Mouse (Mus musculus): Measurements from ENCODE around the gene Sytl5. TPM values are rescaled to one million over a fixed set of nuclear protein-coding genes. Genes with fewer than 3 reads are reported as not detected.

Gene Sytl5
- total RNA-seq (2021) = under 1 TPM in 1 of 2 experiments, not detected in 1; 0.09 TPM
- long read RNA-seq, experiment 1 = 0 reads
- long read RNA-seq, experiment 2 = 0 reads

DNA sequence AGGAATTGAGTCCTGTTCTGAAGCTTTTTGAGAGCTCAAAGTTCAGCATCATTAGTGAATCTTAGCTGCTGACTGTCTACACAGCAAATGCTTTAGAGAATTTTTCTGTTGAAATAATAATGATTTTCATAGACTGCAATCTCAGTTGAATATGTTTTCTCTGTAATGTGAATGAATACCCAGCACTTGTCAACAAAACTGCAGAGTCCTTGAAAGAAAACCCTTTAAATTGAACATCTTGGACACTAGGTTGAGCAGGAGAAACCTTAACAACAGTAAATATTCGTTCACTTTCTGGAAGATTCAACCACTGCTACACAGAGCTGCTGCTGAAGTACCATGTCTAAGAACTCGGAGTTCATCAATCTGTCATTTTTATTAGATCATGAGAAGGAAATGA is at the start of gene Sytl5:
Sytl5 (plus strand) TSS at position 301 of the 400 bp plus-strand sequence.
- no peak for DNase-seq (ENCODE audit: low spot score)

GRCm38 (mm10) chrX:9846628-9847027 is 38.8 kb upstream of the Sytl5 start, which contains the start of gene Hypm:
Hypm (plus strand) TSS chrX:9846928.
- DNase-seq (ENCODE audit: low spot score) = no peak

GRCm38 (mm10) chrX:9849403-9849802 is 36.0 kb upstream of the Sytl5 start, which contains the start of gene H2al3:
H2al3 (plus strand) TSS chrX:9849703.
- no peak for DNase-seq (ENCODE audit: low spot score)

GRCm38 (mm10) chrX:9861859-9862258 is 23.6 kb upstream of the Sytl5 start:
- no peak for DNase-seq (ENCODE audit: low spot score)

GRCm38 (mm10) chrX:9875519-9875918 is 9.9 kb upstream of the Sytl5 start:
- DNase-seq (ENCODE audit: low spot score) = no peak

- DNase-seq (ENCODE audit: low spot score) = no peak
These were observed 24.1 kb downstream of the Sytl5 start for GRCm38 (mm10) chrX:9909572-9909971.

DNA sequence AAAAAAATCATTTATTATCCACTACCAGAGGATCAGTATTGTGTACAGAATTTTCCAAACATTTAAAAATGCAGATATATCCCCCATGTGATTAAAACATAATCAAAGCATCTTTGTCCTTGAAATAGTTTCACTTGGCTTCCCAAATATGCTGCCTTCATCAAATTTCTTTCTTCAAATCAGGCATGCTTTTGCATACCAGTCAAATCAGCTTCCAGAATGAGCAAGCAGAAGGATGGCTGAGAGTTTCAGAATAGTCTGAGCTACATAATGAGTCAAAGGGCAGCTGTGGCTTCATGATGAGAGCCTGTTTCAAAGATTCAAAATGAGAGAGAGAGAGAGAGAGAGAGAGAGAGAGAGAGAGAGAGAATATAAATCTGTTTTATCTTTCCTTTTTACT is 48.4 kb downstream of the Sytl5 start:
- DNase-seq (ENCODE audit: low spot score) = no peak

- DNase-seq (ENCODE audit: low spot score) = no peak
These were observed 98.8 kb downstream of the Sytl5 start for GRCm38 (mm10) chrX:9984094-9984669.

DNA sequence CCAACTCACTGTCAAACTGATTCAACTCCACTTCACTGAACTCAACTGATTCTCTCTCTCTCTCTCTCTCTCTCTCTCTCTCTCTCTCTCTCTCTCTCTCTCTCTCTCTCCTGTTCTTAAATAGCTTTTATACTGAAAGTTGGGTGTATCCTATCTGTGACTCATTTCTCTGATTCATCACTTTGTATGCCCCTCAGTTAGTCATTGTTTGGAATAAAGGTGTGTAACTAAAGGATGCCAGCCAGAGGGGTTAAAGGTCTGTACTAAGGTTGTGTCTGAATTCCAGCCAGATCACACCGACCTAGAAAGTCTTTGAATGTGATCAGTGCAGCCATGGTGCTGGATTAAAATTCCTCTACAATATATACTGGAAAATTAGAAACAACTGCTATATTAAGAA is 115.3 kb downstream of the Sytl5 start:
- DNase-seq (ENCODE audit: low spot score) = no peak

DNA sequence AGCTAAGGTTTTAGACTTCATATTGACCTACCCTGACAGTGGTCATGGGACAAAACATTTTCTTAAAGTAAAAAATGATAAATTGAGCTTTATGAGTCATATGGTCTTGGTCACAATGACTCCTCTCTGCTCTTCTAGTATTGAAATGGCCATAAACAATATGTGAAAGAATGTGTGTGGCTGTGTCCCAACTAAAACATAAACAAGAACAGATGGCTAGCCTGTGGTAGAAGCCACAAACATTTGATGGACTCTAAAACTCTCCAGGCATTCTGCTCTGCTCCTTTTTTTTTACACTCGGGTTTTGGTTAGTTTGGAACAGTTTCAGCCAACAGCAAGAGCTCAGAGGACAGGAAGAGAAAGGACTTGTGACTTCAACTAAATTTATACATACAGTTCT is 120.5 kb downstream of the Sytl5 start:
- no peak for DNase-seq (ENCODE audit: low spot score)

DNA sequence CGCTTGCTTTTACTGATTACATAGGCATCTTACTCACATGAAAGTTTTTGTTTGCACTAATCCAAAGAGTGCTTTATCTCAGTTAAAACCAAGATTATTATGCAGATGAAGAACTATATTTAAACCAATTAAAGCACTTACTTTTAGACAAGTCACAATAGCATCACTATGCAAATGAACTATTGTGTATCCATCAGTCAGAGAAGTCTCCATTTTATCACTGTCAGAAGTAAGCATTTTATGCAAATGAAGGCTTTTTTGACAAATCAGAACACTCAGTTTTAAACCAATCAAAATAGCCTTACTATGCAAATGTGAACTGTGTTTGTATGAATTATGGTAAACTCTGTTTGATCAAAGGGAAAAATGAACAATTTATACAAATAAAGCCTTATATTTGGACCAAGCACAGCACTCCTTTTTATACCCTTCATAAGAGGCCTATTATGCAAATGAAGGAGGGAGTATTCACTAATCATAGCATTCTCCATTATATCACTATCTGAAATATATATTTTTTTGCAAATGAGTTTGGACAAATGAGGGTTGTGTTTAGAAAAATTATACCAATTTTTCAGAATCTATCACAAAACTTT is 122.4 kb downstream of the Sytl5 start:
- DNase-seq (ENCODE audit: low spot score) = no peak

GRCm38 (mm10) chrX:10010202-10010601 is 124.8 kb downstream of the Sytl5 start:
- DNase-seq (ENCODE audit: low spot score) = no peak

- DNase-seq (ENCODE audit: low spot score) = no peak
These were observed 149.2 kb downstream of the Sytl5 start for GRCm38 (mm10) chrX:10034666-10035065.

Other genes starting within 250 kb of the Sytl5 start
- gene Dynlt3, start 222.6 kb upstream of the Sytl5 start, total RNA-seq (2021) = 10 to 100 TPM; 59.7 to 68.7 TPM
- gene Hypm, start 38.7 kb upstream of the Sytl5 start, total RNA-seq (2021) = not detected
- not detected for gene H2al3, start 35.9 kb upstream of the Sytl5 start, total RNA-seq (2021)
- gene Srpx, start 232.1 kb downstream of the Sytl5 start, total RNA-seq (2021) = 1 to 10 TPM; 2.4 to 3.2 TPM

Measured in gastrocnemius, adult 18-20 months (tissue).